Mouse (Mus musculus) megakaryocyte, embryonic 14.5 days (primary cell): ENCODE data around the gene Slc8b1.
"Not testable (repeated sequence)": the region's sequence is repeated elsewhere in the genome, so short reads cannot be mapped to it uniquely, and the experiment has no call there.

Source experiments
- FLI1 ChIP-seq: IDR thresholded peaks from 2 replicates; pipeline ENCODE4 v1.6.1; 2012; ENCODE audit warnings: low read length, inconsistent platforms, mixed read lengths
- GATA1 ChIP-seq: IDR thresholded peaks from 3 replicates; pipeline ENCODE4 v1.6.1; 2012; ENCODE audit warnings: mixed read lengths, low read length, inconsistent platforms, borderline replicate concordance

DNA sequence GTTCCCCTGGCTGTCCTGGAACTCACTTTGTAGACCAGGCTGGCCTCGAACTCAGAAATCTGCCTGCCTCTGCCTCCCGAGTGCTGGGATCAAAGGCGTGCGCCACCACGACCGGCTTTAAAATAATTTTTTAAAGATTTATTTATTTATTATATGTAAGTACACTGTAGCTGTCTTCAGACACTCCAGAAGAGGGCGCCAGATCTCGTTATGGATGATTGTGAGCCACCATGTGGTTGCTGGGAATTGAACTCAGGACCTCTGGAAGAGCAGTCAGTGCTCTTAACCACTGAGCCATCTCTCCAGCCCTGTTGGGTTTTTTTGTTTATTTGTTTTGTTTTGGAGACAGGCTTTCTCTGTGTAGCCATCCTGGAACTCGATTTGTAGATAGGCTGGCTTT lies 10.4 kb upstream of the Slc8b1 start:
- not testable (repeated sequence) for TF ChIP-seq GATA1, FLI1
